In the genomic region with DNA sequence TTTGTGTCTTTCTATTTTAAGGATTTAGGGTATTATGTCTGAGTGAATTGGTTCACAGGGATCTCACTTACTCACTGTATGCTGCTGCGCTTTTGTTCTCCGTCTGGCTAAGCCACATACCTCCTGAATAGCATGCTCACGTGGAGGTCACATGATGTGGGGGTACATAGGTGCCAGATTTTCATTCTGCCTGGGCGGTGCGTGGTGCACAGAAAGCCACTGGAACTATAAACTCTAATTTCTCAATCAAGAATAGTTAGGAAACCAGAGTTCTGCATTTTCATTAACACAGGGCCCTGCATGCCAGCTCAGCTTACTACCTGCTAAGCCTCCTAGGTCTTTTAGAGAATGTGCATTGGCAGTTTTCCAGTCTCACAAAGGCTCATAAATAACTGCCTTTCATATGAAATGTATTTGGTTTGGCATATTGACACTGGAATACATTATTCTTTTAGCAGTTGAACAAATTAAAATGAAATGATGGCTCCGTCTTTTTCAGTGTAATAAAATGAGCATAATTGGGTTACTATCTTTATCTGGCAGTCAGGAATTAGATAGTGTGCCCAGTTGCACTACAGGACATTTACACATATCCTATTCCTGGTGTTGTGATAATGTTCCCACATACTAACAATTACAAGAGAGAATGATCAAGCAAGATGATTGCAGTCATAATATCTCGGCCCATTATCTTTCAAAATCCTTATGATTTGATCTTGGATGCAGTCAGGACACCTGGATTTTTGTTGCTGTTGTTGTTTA, we compare ENCODE assay signal across 10 mouse cellular contexts.
A peak's percentile ranks its signal among the peaks of the same experiment; 100 is the strongest.
DNase-seq lines count a peak whose midpoint lies in the region; ATAC-seq and TF ChIP-seq lines count a peak whose summit lies in the region.
"Had no signal": no experiment of that assay in that cellular context is flagged by ENCODE, and none has a peak within 500 bp of the region (broad histone marks: within the 10 kb centered on the region; RNA-seq: fewer than 3 reads in every experiment).

No protein-coding gene starts in this region.

- H3K4me2 ChIP-seq in heart, postnatal 0 days (ENCODE audit: low read depth, low read length), result no peak overlapping the region; the same call in 1 of the 2 replicates
- no peak overlapping the region for H3K4me2 ChIP-seq in stomach, embryonic 14.5 days (replicated peaks; ENCODE audit: low read depth, low read length)
- H3K4me2 ChIP-seq in stomach, postnatal 0 days (replicated peaks; ENCODE audit: low read depth), result no peak overlapping the region
- H3K4me2 ChIP-seq in liver, embryonic 11.5 days, result no peak overlapping the region

- WGBS in heart, postnatal 0 days, result 42% methylated on average over 7 of the region's 7 CpGs
- WGBS in stomach, embryonic 14.5 days, result 76% methylated on average over 7 of the region's 7 CpGs
- WGBS in stomach, postnatal 0 days, result 70% methylated on average over 7 of the region's 7 CpGs
- WGBS in liver, embryonic 11.5 days, result 83% methylated on average over 7 of the region's 7 CpGs

- H3K9me3 ChIP-seq in heart, postnatal 0 days (replicated peaks; ENCODE audit: control insufficient read depth, low read length), result no peaks in the 10 kb centered on the region
- H3K9me3 ChIP-seq in stomach, embryonic 14.5 days (ENCODE audit: control insufficient read depth, low read depth, low read length), result no peaks in the 10 kb centered on the region
- H3K9me3 ChIP-seq in stomach, postnatal 0 days (ENCODE audit: control insufficient read depth, low read length), result no peaks in the 10 kb centered on the region
- no peaks in the 10 kb centered on the region for H3K9me3 ChIP-seq in liver, embryonic 11.5 days (ENCODE audit: control insufficient read depth, low read length)

- peaks cover 11% of the 10 kb centered on the region for H3K4me1 ChIP-seq in heart, postnatal 0 days (ENCODE audit: control insufficient read depth, insufficient read depth)
- no peaks in the 10 kb centered on the region for H3K4me1 ChIP-seq in stomach, embryonic 14.5 days (ENCODE audit: control insufficient read depth, insufficient read depth, low read length)
- H3K4me1 ChIP-seq in stomach, postnatal 0 days (replicated peaks; ENCODE audit: control insufficient read depth, insufficient read depth), result no peaks in the 10 kb centered on the region
- no peaks in the 10 kb centered on the region for H3K4me1 ChIP-seq in liver, embryonic 11.5 days (replicated peaks; ENCODE audit: control insufficient read depth, insufficient read depth, low read length)

- TF ChIP-seq CTCF in heart, postnatal 0 days (IDR thresholded peaks at IDR 0.05; ENCODE audit: low read depth), result no peak
- TF ChIP-seq CTCF in stomach, postnatal 0 days (IDR thresholded peaks at IDR 0.05; ENCODE audit: low read depth), result no peak
- no peak for TF ChIP-seq CTCF in layer of hippocampus, adult 2 months (conservative IDR thresholded peaks at IDR 0.05)

- H3K27me3 ChIP-seq in heart, postnatal 0 days (ENCODE audit: control insufficient read depth, insufficient read depth, low read length), result no peaks in the 10 kb centered on the region
- H3K27me3 ChIP-seq in stomach, embryonic 14.5 days (ENCODE audit: control insufficient read depth, insufficient read depth, low read length), result no peaks in the 10 kb centered on the region
- H3K27me3 ChIP-seq in stomach, postnatal 0 days (ENCODE audit: control insufficient read depth, insufficient read depth, low read length), result no peaks in the 10 kb centered on the region
- no peaks in the 10 kb centered on the region for H3K27me3 ChIP-seq in liver, embryonic 11.5 days (replicated peaks; ENCODE audit: control insufficient read depth, insufficient read depth, low read length)

- no peak for TF ChIP-seq EP300 in heart, postnatal 0 days (IDR thresholded peaks at IDR 0.05; ENCODE audit: low read depth)
- TF ChIP-seq EP300 in stomach, postnatal 0 days (optimal IDR thresholded peaks at IDR 0.05), result no peak

- peak; percentile 73; the same call in 1 of the 2 replicates for ATAC-seq in heart, postnatal 0 days (ENCODE audit: insufficient read depth, low read depth)
- peak; percentile 49; the same call in 1 of the 2 replicates for ATAC-seq in stomach, embryonic 14.5 days (ENCODE audit: insufficient number of reproducible peaks, insufficient read depth, low FRiP score, low read depth)
- no peak for ATAC-seq in stomach, postnatal 0 days (ENCODE audit: low FRiP score, low TSS enrichment)
- ATAC-seq in liver, embryonic 11.5 days (replicated peaks; ENCODE audit: low FRiP score), result no peak

- H3K36me3 ChIP-seq in heart, postnatal 0 days (replicated peaks; ENCODE audit: control insufficient read depth, insufficient read depth, low read length), result no peaks in the 10 kb centered on the region
- H3K36me3 ChIP-seq in stomach, embryonic 14.5 days (ENCODE audit: control insufficient read depth, insufficient read depth, low read length), result no peaks in the 10 kb centered on the region
- no peaks in the 10 kb centered on the region for H3K36me3 ChIP-seq in stomach, postnatal 0 days (ENCODE audit: control insufficient read depth, insufficient read depth, low read length)
- H3K36me3 ChIP-seq in liver, embryonic 11.5 days (ENCODE audit: control insufficient read depth, insufficient read depth, low read length), result no peaks in the 10 kb centered on the region

- H3K27ac ChIP-seq in heart, postnatal 0 days (ENCODE audit: low read depth), result no peak overlapping the region
- H3K27ac ChIP-seq in stomach, embryonic 14.5 days (ENCODE audit: low read length), result no peak overlapping the region
- H3K27ac ChIP-seq in stomach, postnatal 0 days (replicated peaks), result no peak overlapping the region
- no peak overlapping the region for H3K27ac ChIP-seq in liver, embryonic 11.5 days (ENCODE audit: low read depth, low read length)
- no peak overlapping the region for H3K27ac ChIP-seq in layer of hippocampus, adult 2 months

- no peak overlapping the region for H3K9ac ChIP-seq in heart, postnatal 0 days (replicated peaks; ENCODE audit: low read depth, low read length)
- no peak overlapping the region for H3K9ac ChIP-seq in stomach, embryonic 14.5 days (replicated peaks; ENCODE audit: low read depth, low read length)
- H3K9ac ChIP-seq in stomach, postnatal 0 days (ENCODE audit: low read length), result no peak overlapping the region
- no peak overlapping the region for H3K9ac ChIP-seq in liver, embryonic 11.5 days (ENCODE audit: low read depth, low read length)

- H3K4me3 ChIP-seq in heart, postnatal 0 days (ENCODE audit: low read depth, low read length), result no peak overlapping the region
- H3K4me3 ChIP-seq in stomach, embryonic 14.5 days (ENCODE audit: low read depth, low read length), result no peak overlapping the region
- H3K4me3 ChIP-seq in stomach, postnatal 0 days (ENCODE audit: low read depth, low read length), result no peak overlapping the region
- no peak overlapping the region for H3K4me3 ChIP-seq in liver, embryonic 11.5 days (ENCODE audit: low read depth, low read length)
- H3K4me3 ChIP-seq in layer of hippocampus, adult 2 months, result no peak overlapping the region

- peak; percentile 15 for DNase-seq in heart, postnatal 0 days (ENCODE audit: low spot score)
- DNase-seq in heart, adult 9 months (ENCODE audit: low spot score in 2 of 2), result no peak
- DNase-seq in stomach, postnatal 0 days (ENCODE audit: low spot score), result no peak
- DNase-seq in gonadal fat pad, adult 2 months (ENCODE audit: low read depth), result peak; percentile 54
- DNase-seq in embryo, embryonic 9.5 days (ENCODE audit: extremely low spot score), result no peak
- no peak for DNase-seq in liver, embryonic 11.5 days (ENCODE audit: low spot score)
- no peak for DNase-seq in layer of hippocampus, adult 2 months (ENCODE audit: low spot score in 2 of 2)
- DNase-seq: cerebellum, adult 11 months; right cerebral cortex, postnatal 14 days had no signal

Comparison
In these comparisons a context has a peak if more than half of its experiments do, and no peak if none do; other contexts are left out.
1. ATAC-seq: peak in heart, postnatal 0 days (single experiment) and stomach, embryonic 14.5 days (single experiment); none in stomach, postnatal 0 days (single experiment) and liver, embryonic 11.5 days (single experiment).
2. DNase-seq: peak in heart, postnatal 0 days (single experiment) and gonadal fat pad, adult 2 months (single experiment); none in heart, adult 9 months (0 of 2), stomach, postnatal 0 days (single experiment), embryo, embryonic 9.5 days (single experiment), liver, embryonic 11.5 days (single experiment) and layer of hippocampus, adult 2 months (0 of 2).